Mouse (Mus musculus) intestine, embryonic 14.5 days (tissue): ENCODE measurements around the gene Ms4a1. TPM values are rescaled to one million over a fixed set of nuclear protein-coding genes. Genes with fewer than 3 reads are reported as not detected.
A peak's percentile ranks its signal among the peaks of the same experiment; 100 is the strongest.
"Not testable (repeated sequence)": the region's sequence is repeated elsewhere in the genome, so short reads cannot be mapped to it uniquely, and the experiment has no call there.

ENCODE experiments used
- ATAC-seq: fragments of 200-750 bp; cut with Nextera tagmentation; replicated peaks from 2 replicates; pipeline ENCODE4 v1.8.0; 2017; ENCODE audit warnings: low read depth, moderate number of reproducible peaks, moderate TSS enrichment, moderate library complexity; ENCODE audit not compliant: low FRiP score, low TSS enrichment
- DNase-seq: peaks from one replicate; pipeline ENCODE4 v3.0.0-alpha.2; 2018; ENCODE audit warnings: low spot score
- H3K27ac ChIP-seq: fragments of 300-500 bp; sonication (generic); 2 replicates; pipeline ENCODE4 v1.5.1; 2014; ENCODE audit warnings: low read depth, mild to moderate bottlenecking, control low read depth
- H3K27me3 ChIP-seq: fragments of 300-500 bp; sonication (generic); replicated peaks from 2 replicates; pipeline ENCODE4 v1.6.1; 2014; ENCODE audit warnings: low read length, control low read depth; ENCODE audit not compliant: control insufficient read depth, insufficient read depth
- H3K36me3 ChIP-seq: fragments of 300-500 bp; sonication (generic); 2 replicates; pipeline ENCODE4 v1.6.1; 2014; ENCODE audit warnings: low read length, control low read depth; ENCODE audit not compliant: control insufficient read depth, insufficient read depth
- H3K4me1 ChIP-seq: fragments of 300-500 bp; sonication (generic); replicated peaks from 2 replicates; pipeline ENCODE4 v1.6.1; 2014; ENCODE audit warnings: low read length, control low read depth, mixed read lengths; ENCODE audit not compliant: control insufficient read depth, insufficient read depth
- H3K4me2 ChIP-seq: fragments of 300-500 bp; sonication (generic); 2 replicates; pipeline ENCODE4 v1.6.1; 2014; ENCODE audit warnings: low read length
- H3K4me3 ChIP-seq: fragments of 300-500 bp; sonication (generic); 2 replicates; pipeline ENCODE4 v1.5.1; 2014; ENCODE audit warnings: low read depth, low read length, control low read depth, mixed read lengths
- H3K9ac ChIP-seq: fragments of 300-500 bp; sonication (generic); 2 replicates; pipeline ENCODE4 v1.6.1; 2014; ENCODE audit warnings: mild to moderate bottlenecking, low read length
- H3K9me3 ChIP-seq: fragments of 300-500 bp; sonication (generic); 2 replicates; pipeline ENCODE4 v1.6.1; 2016; ENCODE audit warnings: low read length, control low read depth; ENCODE audit not compliant: control insufficient read depth
- WGBS: fragments of 180-500 bp; shearing (Covaris S2); extraction: QIAGEN DNeasy Blood & Tissue Kit; methylation state at CpG from one replicate; pipeline ENCODE4 v1.1.7; 2014; 5-methylcytosine and 5-hydroxymethylcytosine counted together
- polyA plus RNA-seq: library from polyadenylated mRNA; unstranded; fragments of >200 nt; fragmentation: Nextera tagmentation; extraction: Ambion mirVana; gene quantifications from 2 replicates; pipeline ENCODE4 v1.2.1, GENCODE M21; 2014

Ms4a1 gene
- polyA plus RNA-seq, 1 experiment from 2014 or later: not detected

GRCm38 (mm10) chr19:11276431-11276830 lies 10.4 kb upstream of the Ms4a1 start:
- no peak overlapping the region for H3K9ac ChIP-seq
- H3K4me1 ChIP-seq: peaks cover 12% of the 10 kb centered on the region; the same call in 1 of the 2 replicates
- H3K27ac ChIP-seq: peak overlapping the region; percentile 69; the same call in 1 of the 2 replicates
- no peaks in the 10 kb centered on the region for H3K9me3 ChIP-seq
- 0 out of 2 replicates have a peak, but pooled peaks have one; percentile 43 for ATAC-seq
- no peaks in the 10 kb centered on the region for H3K27me3 ChIP-seq
- whole genome bisulfite sequencing: 17% methylated on average over 5 of the region's 5 CpGs
- DNase-seq: no peak
- H3K4me2 ChIP-seq: no peak overlapping the region
- no peak overlapping the region for H3K4me3 ChIP-seq
- H3K36me3 ChIP-seq: no peaks in the 10 kb centered on the region

- H3K36me3 ChIP-seq: no peaks in the 10 kb centered on the region
- H3K9me3 ChIP-seq: no peaks in the 10 kb centered on the region
- H3K4me1 ChIP-seq: no peaks in the 10 kb centered on the region
- H3K4me3 ChIP-seq: no peak overlapping the region
- WGBS: 75% methylated on average over 4 of the region's 4 CpGs
- H3K9ac ChIP-seq: no peak overlapping the region
- H3K27me3 ChIP-seq: no peaks in the 10 kb centered on the region
- ATAC-seq: no peak
- no peak overlapping the region for H3K4me2 ChIP-seq
- H3K27ac ChIP-seq: no peak overlapping the region
- DNase-seq: no peak
Measured at GRCm38 (mm10) chr19:11266956-11267355, 915 bp upstream of the Ms4a1 start.

- Histone ChIP-seq H3K27ac (no peak overlapping the region), H3K9ac (no peak overlapping the region), H3K4me2 (no peak overlapping the region), H3K9me3 (no peaks in the 10 kb centered on the region), H3K27me3 (no peaks in the 10 kb centered on the region), H3K36me3 (no peaks in the 10 kb centered on the region), H3K4me1 (no peaks in the 10 kb centered on the region), H3K4me3 (no peak overlapping the region)
- WGBS: 83% methylated on average over 9 of the region's 9 CpGs
- no peak for DNase-seq
- no peak for ATAC-seq
Measured at GRCm38 (mm10) chr19:11264602-11265185, 1.3 kb downstream of the Ms4a1 start.

- Histone ChIP-seq H3K4me2 (no peak overlapping the region), H3K36me3 (no peaks in the 10 kb centered on the region), H3K9me3 (no peaks in the 10 kb centered on the region), H3K4me1 (no peaks in the 10 kb centered on the region), H3K27ac (no peak overlapping the region), H3K4me3 (no peak overlapping the region), H3K27me3 (no peaks in the 10 kb centered on the region), H3K9ac (no peak overlapping the region)
- DNase-seq: no peak
- WGBS: 78% methylated on average over 3 of the region's 3 CpGs
- no peak for ATAC-seq
Measured at GRCm38 (mm10) chr19:11263549-11263948, 2.5 kb downstream of the Ms4a1 start.

GRCm38 (mm10) chr19:11262932-11263331 lies 3.1 kb downstream of the Ms4a1 start:
- not testable (repeated sequence) for H3K4me1 ChIP-seq, H3K4me3 ChIP-seq, H3K4me2 ChIP-seq, H3K9me3 ChIP-seq, H3K27ac ChIP-seq, ATAC-seq, DNase-seq, H3K27me3 ChIP-seq, H3K9ac ChIP-seq, H3K36me3 ChIP-seq
- WGBS: 73% methylated on average over 4 of the region's 4 CpGs

GRCm38 (mm10) chr19:11261522-11261921 lies 4.5 kb downstream of the Ms4a1 start:
- Histone ChIP-seq H3K4me3 (no peak overlapping the region), H3K36me3 (no peaks in the 10 kb centered on the region), H3K9ac (no peak overlapping the region), H3K9me3 (no peaks in the 10 kb centered on the region), H3K27ac (no peak overlapping the region), H3K27me3 (no peaks in the 10 kb centered on the region), H3K4me2 (no peak overlapping the region), H3K4me1 (no peaks in the 10 kb centered on the region)
- DNase-seq (no peak), ATAC-seq (no peak)
- 90% methylated on average over 2 of the region's 2 CpGs for WGBS

GRCm38 (mm10) chr19:11244230-11244629 lies 21.8 kb downstream of the Ms4a1 start:
- H3K27ac ChIP-seq: no peak overlapping the region
- no peak overlapping the region for H3K4me3 ChIP-seq
- H3K4me1 ChIP-seq: no peaks in the 10 kb centered on the region
- no peak overlapping the region for H3K9ac ChIP-seq
- H3K27me3 ChIP-seq: no peaks in the 10 kb centered on the region
- ATAC-seq (no peak), DNase-seq (no peak)
- H3K4me2 ChIP-seq: no peak overlapping the region
- no peaks in the 10 kb centered on the region for H3K9me3 ChIP-seq
- H3K36me3 ChIP-seq: no peaks in the 10 kb centered on the region

GRCm38 (mm10) chr19:11242560-11242959 lies 23.5 kb downstream of the Ms4a1 start:
- WGBS: 71% methylated on average over 5 of the region's 5 CpGs

GRCm38 (mm10) chr19:11235820-11236219 lies 30.2 kb downstream of the Ms4a1 start:
- no peak overlapping the region for H3K4me2 ChIP-seq
- H3K4me3 ChIP-seq: no peak overlapping the region
- H3K27me3 ChIP-seq: no peaks in the 10 kb centered on the region
- H3K36me3 ChIP-seq: no peaks in the 10 kb centered on the region
- DNase-seq: no peak
- no peak overlapping the region for H3K9ac ChIP-seq
- 0 out of 2 replicates have a peak, but pooled peaks have one; percentile 19 for ATAC-seq
- H3K9me3 ChIP-seq: no peaks in the 10 kb centered on the region
- no peaks in the 10 kb centered on the region for H3K4me1 ChIP-seq
- H3K27ac ChIP-seq: peak overlapping the region; percentile 76

More at GRCm38 (mm10) chr19:11242560-11242959, 23.5 kb downstream of the Ms4a1 start:
- H3K9me3 ChIP-seq: no peaks in the 10 kb centered on the region
- no peaks in the 10 kb centered on the region for H3K36me3 ChIP-seq
- H3K9ac ChIP-seq: no peak overlapping the region
- no peak for DNase-seq
- H3K27me3 ChIP-seq: no peaks in the 10 kb centered on the region
- no peak overlapping the region for H3K27ac ChIP-seq
- H3K4me2 ChIP-seq: no peak overlapping the region
- no peak for ATAC-seq
- no peaks in the 10 kb centered on the region for H3K4me1 ChIP-seq
- H3K4me3 ChIP-seq: no peak overlapping the region
